In the genomic region with DNA sequence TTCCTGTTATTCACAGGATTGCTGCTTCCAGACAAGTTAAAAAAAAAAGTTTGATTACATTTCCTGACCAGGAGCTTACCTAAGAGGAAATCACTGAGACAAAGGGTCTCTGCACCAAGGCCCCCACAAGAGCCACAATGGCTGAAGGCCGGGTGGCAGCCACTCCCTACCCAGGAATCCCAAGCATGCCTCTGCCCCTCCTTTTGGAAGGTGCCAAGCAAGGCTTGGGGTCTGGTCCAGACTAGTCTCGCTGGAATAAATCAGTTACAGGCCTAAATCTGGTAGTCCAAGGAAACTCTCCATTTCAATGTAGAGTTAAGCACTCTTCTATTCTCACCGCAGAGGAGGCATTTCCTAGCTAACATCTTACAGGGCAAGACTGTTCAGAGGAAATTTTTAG, we compare ENCODE assay signal across 10 mouse cellular contexts.
DNase-seq lines count a peak whose midpoint lies in the region; ATAC-seq lines count a peak whose summit lies in the region.
"Had no signal": no experiment of that assay in that cellular context is flagged by ENCODE, and none has a peak within 500 bp of the region (broad histone marks: within the 10 kb centered on the region; RNA-seq: fewer than 3 reads in every experiment).

No protein-coding gene starts in this region.

- H3K4me3 ChIP-seq in heart, embryonic 13.5 days = peak overlapping the region; percentile 87
- H3K4me3 ChIP-seq in midbrain, embryonic 13.5 days (replicated peaks) = no peak overlapping the region

- H3K36me3 ChIP-seq in heart, embryonic 13.5 days = peaks cover 2% of the 10 kb centered on the region; the same call in 1 of the 2 replicates
- H3K36me3 ChIP-seq in midbrain, embryonic 13.5 days = no peaks in the 10 kb centered on the region
- H3K36me3 ChIP-seq: G1E; liver, embryonic 15.5 days had no signal

- no peaks in the 10 kb centered on the region for H3K27me3 ChIP-seq in heart, embryonic 13.5 days (replicated peaks)
- H3K27me3 ChIP-seq in midbrain, embryonic 13.5 days = peaks cover 18% of the 10 kb centered on the region

- H3K4me1 ChIP-seq in heart, embryonic 13.5 days = peaks cover 44% of the 10 kb centered on the region
- peaks cover 29% of the 10 kb centered on the region for H3K4me1 ChIP-seq in midbrain, embryonic 13.5 days (replicated peaks)

- H3K9me3 ChIP-seq in heart, embryonic 13.5 days = no peaks in the 10 kb centered on the region
- H3K9me3 ChIP-seq in midbrain, embryonic 13.5 days = no peaks in the 10 kb centered on the region
- H3K9me3 ChIP-seq: liver, embryonic 15.5 days had no signal

- H3K4me2 ChIP-seq in heart, embryonic 13.5 days = peak overlapping the region; percentile 87
- peak overlapping the region; percentile 98 for H3K4me2 ChIP-seq in midbrain, embryonic 13.5 days (replicated peaks)

- peak overlapping the region; percentile 96 for H3K9ac ChIP-seq in heart, embryonic 13.5 days
- H3K9ac ChIP-seq in midbrain, embryonic 13.5 days (replicated peaks) = no peak overlapping the region

- 12% methylated on average over 3 of the region's 3 CpGs for WGBS in heart, embryonic 13.5 days
- WGBS in midbrain, embryonic 13.5 days = 34% methylated on average over 3 of the region's 3 CpGs

- DNase-seq in gastrocnemius, postnatal 25 days = peak; percentile 20
- no peak for DNase-seq in gastrocnemius, postnatal 4 days (ENCODE audit: low spot score in 2 of 2)
- peak; percentile 60 for DNase-seq in kidney, postnatal 10 days
- DNase-seq in retina, postnatal 1 day = no peak
- no peak for DNase-seq in spleen, postnatal 4 days (ENCODE audit: low spot score in 2 of 2)
- DNase-seq in urinary bladder, postnatal 10 days (ENCODE audit: low spot score) = no peak

- H3K27ac ChIP-seq in heart, embryonic 13.5 days (replicated peaks) = peak overlapping the region; percentile 99
- no peak overlapping the region for H3K27ac ChIP-seq in midbrain, embryonic 13.5 days
- H3K27ac ChIP-seq: liver, embryonic 15.5 days had no signal

- no peak for ATAC-seq in heart, embryonic 13.5 days (ENCODE audit: extremely low read depth, insufficient number of reproducible peaks, low FRiP score, low TSS enrichment)
- no peak for ATAC-seq in midbrain, embryonic 13.5 days

Comparison
In these comparisons a context has a peak if more than half of its experiments do, and no peak if none do; other contexts are left out.
1. DNase-seq: peak in gastrocnemius, postnatal 25 days (single experiment) and kidney, postnatal 10 days (single experiment); none in gastrocnemius, postnatal 4 days (0 of 2), retina, postnatal 1 day (single experiment), spleen, postnatal 4 days (0 of 2) and urinary bladder, postnatal 10 days (single experiment).